Mouse (Mus musculus) liver, adult 2 months (tissue): ENCODE measurements around the gene Cux1. TPM values are rescaled to one million over a fixed set of nuclear protein-coding genes. Genes with fewer than 3 reads are reported as not detected.

Experiments used
- DNase-seq: peaks from one replicate; pipeline ENCODE4 v3.0.0-alpha.2; 2011; ENCODE audit warnings: low read depth, low spot score; ENCODE audit errors: extremely low read depth
- H3K27ac ChIP-seq: fragments of 200-500 bp; replicated peaks from 2 replicates; pipeline ENCODE4 v1.5.1; 2012; ENCODE audit warnings: low read depth, mild to moderate bottlenecking, control low read depth, inconsistent platforms, low read length; ENCODE audit not compliant: insufficient read depth
- H3K27me3 ChIP-seq: fragments of 200-500 bp; 2 replicates; pipeline ENCODE4 v1.6.1; 2012; ENCODE audit warnings: mild to moderate bottlenecking, moderate library complexity, low read length, inconsistent platforms; ENCODE audit not compliant: control insufficient read depth, insufficient read depth
- H3K36me3 ChIP-seq: fragments of 200-500 bp; 2 replicates; pipeline ENCODE4 v1.6.1; 2012; ENCODE audit warnings: low read length, inconsistent platforms; ENCODE audit not compliant: control insufficient read depth, insufficient read depth
- H3K4me1 ChIP-seq: fragments of 200-500 bp; 2 replicates; pipeline ENCODE4 v1.6.1; 2011; ENCODE audit warnings: low read length; ENCODE audit not compliant: control insufficient read depth, insufficient read depth
- H3K4me3 ChIP-seq: fragments of 200-500 bp; 2 replicates; pipeline ENCODE4 v1.5.1; 2011; ENCODE audit warnings: low read depth, mild to moderate bottlenecking, control low read depth, low read length, moderate library complexity; ENCODE audit not compliant: insufficient read depth
- H3K79me2 ChIP-seq: fragments of 200-500 bp; 2 replicates; pipeline ENCODE4 v1.6.1; 2012; ENCODE audit warnings: inconsistent platforms, mild to moderate bottlenecking, low read length, moderate library complexity; ENCODE audit not compliant: control insufficient read depth, insufficient read depth
- H3K9ac ChIP-seq: fragments of 200-500 bp; 2 replicates; pipeline ENCODE4 v1.6.1; 2012; ENCODE audit warnings: low read depth, mild to moderate bottlenecking, control low read depth, inconsistent platforms, low read length
- CTCF ChIP-seq: fragments of 200-500 bp; IDR thresholded peaks from 2 replicates; pipeline ENCODE4 v1.5.1; 2011; ENCODE audit warnings: low read depth, low read length, control low read depth
- POLR2A ChIP-seq: fragments of 200-500 bp; IDR thresholded peaks from 2 replicates; pipeline ENCODE4 v1.6.1; 2011; ENCODE audit warnings: low read length, control low read depth; ENCODE audit not compliant: insufficient read depth; ENCODE audit errors: extremely low read depth
- WGBS: fragments of 180-500 bp; shearing (Covaris S2); methylation state at CpG from one replicate; pipeline ENCODE4 v1.1.7; 2018; 5-methylcytosine and 5-hydroxymethylcytosine counted together
- polyA plus RNA-seq: library from polyadenylated mRNA; depleted of rRNA; stranded (reverse); fragments of >200 nt; gene quantifications from 2 replicates; pipeline ENCODE4 v1.2.3, GENCODE M21; 2012
- total RNA-seq: library from RNA; depleted of rRNA; stranded (reverse); fragments of >200 nt; gene quantifications from 2 replicates; pipeline ENCODE4 v1.2.3, GENCODE M21; 2014

Cux1 gene
- total and polyA plus RNA-seq, 2 experiments = 11.6 to 12.6 TPM

DNA sequence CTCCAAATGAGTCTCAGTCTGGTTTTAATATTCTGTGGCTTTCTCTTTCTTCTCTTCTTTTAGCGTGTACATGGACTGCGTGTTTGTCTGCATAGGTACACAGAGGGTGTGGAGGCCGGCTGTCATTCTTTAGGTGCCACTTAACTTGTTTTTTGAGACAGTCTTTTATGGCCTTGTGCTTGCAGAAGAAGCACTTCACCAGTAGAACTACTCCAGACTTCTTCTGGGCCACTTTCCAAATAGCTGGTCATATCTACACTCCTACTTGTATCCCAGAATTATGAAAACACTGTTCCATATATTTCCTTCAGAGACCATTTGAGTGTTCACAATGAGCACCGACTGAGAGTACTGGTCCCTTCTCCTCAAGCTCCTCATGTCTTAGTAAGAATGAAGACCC, 149.4 kb downstream of the Cux1 start:
- H3K27me3 ChIP-seq = no peaks in the 10 kb centered on the region
- no peak overlapping the region for H3K27ac ChIP-seq
- 93% methylated on average over 4 of the region's 4 CpGs for WGBS
- H3K4me3 ChIP-seq = no peak overlapping the region
- peaks cover 3% of the 10 kb centered on the region; the same call in 1 of the 2 replicates for H3K79me2 ChIP-seq
- H3K4me1 ChIP-seq = peaks cover 7% of the 10 kb centered on the region; the same call in 1 of the 2 replicates
- H3K9ac ChIP-seq = no peak overlapping the region
- H3K36me3 ChIP-seq = no peaks in the 10 kb centered on the region
- DNase-seq = no peak
- no peak for TF ChIP-seq CTCF
- no peak for TF ChIP-seq POLR2A

DNA sequence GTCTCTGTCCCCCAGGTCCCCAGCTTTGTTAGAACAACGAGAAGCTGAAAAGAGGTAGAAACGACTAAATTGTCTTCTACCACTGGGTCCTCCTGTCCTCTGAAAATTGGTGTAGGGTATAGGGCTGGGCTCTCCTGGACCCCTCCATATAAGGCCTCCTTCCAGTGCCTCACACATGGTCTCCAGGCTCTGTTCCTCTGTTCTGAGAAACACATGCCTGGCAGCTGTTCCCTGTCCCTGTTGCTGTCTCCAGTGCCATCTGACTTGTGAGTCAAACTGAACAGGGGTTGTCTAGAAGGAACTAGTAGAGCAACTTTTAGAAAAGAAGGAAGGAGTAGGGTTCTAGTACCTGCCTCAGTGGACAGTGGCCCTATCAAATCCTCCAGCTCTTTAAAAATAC, 152.8 kb downstream of the Cux1 start:
- no peak overlapping the region for H3K4me3 ChIP-seq
- H3K79me2 ChIP-seq = peaks cover 3% of the 10 kb centered on the region; the same call in 1 of the 2 replicates
- no peak for DNase-seq
- no peak overlapping the region for H3K27ac ChIP-seq
- 80% methylated on average over 2 of the region's 2 CpGs for WGBS
- H3K36me3 ChIP-seq = no peaks in the 10 kb centered on the region
- TF ChIP-seq POLR2A = no peak
- no peak for TF ChIP-seq CTCF
- H3K9ac ChIP-seq = no peak overlapping the region
- peaks cover 7% of the 10 kb centered on the region; the same call in 1 of the 2 replicates for H3K4me1 ChIP-seq
- H3K27me3 ChIP-seq = no peaks in the 10 kb centered on the region

DNA sequence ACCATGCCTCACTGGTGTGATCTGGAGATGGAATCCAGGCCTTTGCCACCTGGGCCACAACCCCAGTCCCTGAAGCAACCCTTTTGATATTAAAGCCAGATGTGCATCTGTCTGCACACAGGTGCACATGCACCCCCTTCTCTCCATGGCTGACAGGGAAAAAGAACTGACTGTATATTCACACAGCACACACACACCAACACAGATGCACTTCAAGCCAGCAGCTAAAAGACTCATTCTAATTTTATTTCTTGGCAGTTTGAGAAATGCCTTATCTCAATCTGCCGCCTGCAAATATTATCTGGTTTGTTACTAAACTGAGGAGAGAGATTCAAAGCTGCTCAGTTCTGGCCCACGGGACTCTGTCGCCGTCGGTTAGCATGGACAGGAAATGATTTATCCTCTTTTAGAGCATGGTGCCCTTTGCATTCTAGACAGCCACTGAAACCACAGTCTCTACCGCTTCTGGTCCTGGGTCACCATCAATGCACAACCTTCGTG, 156.6 kb downstream of the Cux1 start:
- TF ChIP-seq CTCF = no peak
- no peak for TF ChIP-seq POLR2A
- peaks cover under 1% of the 10 kb centered on the region; the same call in 1 of the 2 replicates for H3K79me2 ChIP-seq
- WGBS = 71% methylated on average over 7 of the region's 7 CpGs
- no peak overlapping the region for H3K9ac ChIP-seq
- no peak overlapping the region for H3K27ac ChIP-seq
- H3K4me3 ChIP-seq = no peak overlapping the region
- H3K4me1 ChIP-seq = peaks cover 7% of the 10 kb centered on the region; the same call in 1 of the 2 replicates
- H3K36me3 ChIP-seq = peaks cover 2% of the 10 kb centered on the region; the same call in 1 of the 2 replicates
- no peak for DNase-seq
- H3K27me3 ChIP-seq = no peaks in the 10 kb centered on the region

DNA sequence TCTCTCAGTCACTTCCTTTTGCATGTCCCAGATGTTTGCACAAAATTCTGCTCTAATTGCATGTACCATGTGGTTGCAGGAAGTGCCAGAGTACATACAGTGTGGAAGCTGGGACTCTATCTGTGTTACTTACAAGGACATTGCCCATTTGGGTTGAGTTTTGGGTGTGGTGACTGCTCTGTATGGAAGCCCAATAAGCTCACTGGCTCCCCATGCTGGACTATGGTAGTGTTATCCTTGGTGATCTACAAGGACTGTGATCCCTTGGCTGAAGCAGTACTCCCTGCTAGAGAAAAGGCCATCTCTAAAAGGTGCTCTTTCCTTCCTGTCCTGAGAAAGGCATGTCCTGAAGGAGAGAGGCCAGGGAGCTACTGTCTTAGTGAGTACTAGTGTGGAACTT, 160.9 kb downstream of the Cux1 start:
- TF ChIP-seq CTCF (no peak), POLR2A (no peak)
- Histone ChIP-seq H3K4me1 (no peaks in the 10 kb centered on the region), H3K4me3 (no peak overlapping the region), H3K79me2 (no peaks in the 10 kb centered on the region), H3K9ac (no peak overlapping the region), H3K27ac (no peak overlapping the region), H3K36me3 (peaks cover 2% of the 10 kb centered on the region; the same call in 1 of the 2 replicates), H3K27me3 (no peaks in the 10 kb centered on the region)
- no peak for DNase-seq

DNA sequence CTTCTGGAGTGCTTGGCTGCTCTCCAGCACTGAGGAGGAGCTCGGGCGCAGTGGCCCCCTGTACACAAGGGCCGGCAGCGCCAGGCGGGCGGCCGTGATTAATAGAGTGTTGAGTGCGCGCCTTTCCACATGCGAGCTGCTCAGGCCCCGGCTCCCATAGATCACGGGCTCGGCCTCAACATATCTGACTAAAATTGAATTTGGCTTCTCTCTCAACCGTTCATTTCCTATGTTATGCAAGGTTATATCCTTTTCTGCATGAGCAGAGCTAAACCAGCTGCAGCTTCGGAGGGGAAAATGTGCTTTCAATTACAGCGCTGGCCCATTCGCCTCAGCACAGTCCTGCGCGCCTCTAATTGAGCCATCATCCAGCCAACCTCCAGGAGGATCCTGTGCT, 163.7 kb downstream of the Cux1 start:
- no peak for DNase-seq
- Histone ChIP-seq H3K27me3 (no peaks in the 10 kb centered on the region), H3K79me2 (no peaks in the 10 kb centered on the region), H3K9ac (no peak overlapping the region), H3K4me1 (no peaks in the 10 kb centered on the region), H3K4me3 (no peak overlapping the region), H3K27ac (no peak overlapping the region), H3K36me3 (peaks cover 2% of the 10 kb centered on the region; the same call in 1 of the 2 replicates)
- WGBS = 70% methylated on average over 19 of the region's 19 CpGs
- TF ChIP-seq POLR2A (no peak), CTCF (no peak)
